Mouse (Mus musculus): Measurements from ENCODE around the gene Abhd12b. TPM values are rescaled to one million over a fixed set of nuclear protein-coding genes. Genes with fewer than 3 reads are reported as not detected.
"Not testable (repeated sequence)": the region's sequence is repeated elsewhere in the genome, so short reads cannot be mapped to it uniquely, and the experiment has no call there.

The Abhd12b gene
- polyA plus RNA-seq, 1 experiment from 2014 or later, result 0.23 TPM

- H3K9me3 ChIP-seq (ENCODE audit: control insufficient read depth, low read length); H3K4me1 ChIP-seq (replicated peaks; ENCODE audit: control insufficient read depth, insufficient read depth, low read length); H3K27me3 ChIP-seq (ENCODE audit: control insufficient read depth, insufficient read depth, low read length); ATAC-seq (ENCODE audit: low FRiP score); DNase-seq (ENCODE audit: low spot score); H3K36me3 ChIP-seq (replicated peaks; ENCODE audit: control insufficient read depth, insufficient read depth): not testable (repeated sequence)
- Histone ChIP-seq H3K9ac (peak overlapping the region; percentile 28; the same call in 1 of the 2 replicates), H3K4me3 (replicated peaks; ENCODE audit: low read length) (peak overlapping the region; percentile 27), H3K27ac (peak overlapping the region; percentile 59), H3K4me2 (replicated peaks) (0 out of 2 replicates have a peak overlapping the region, but pooled peaks have one; percentile 7)
- 92% methylated on average over 8 of the region's 8 CpGs for WGBS
Observed at GRCm38 (mm10) chr12:70183507-70183906, 29.6 kb downstream of the Abhd12b start.

- Histone ChIP-seq H3K9ac (peak overlapping the region; percentile 28), H3K27ac (peak overlapping the region; percentile 59), H3K4me3 (replicated peaks; ENCODE audit: low read length) (peak overlapping the region; percentile 27), H3K9me3 (ENCODE audit: control insufficient read depth, low read length) (peaks cover 4% of the 10 kb centered on the region; the same call in 1 of the 2 replicates), H3K27me3 (ENCODE audit: control insufficient read depth, insufficient read depth, low read length) (no peaks in the 10 kb centered on the region), H3K36me3 (replicated peaks; ENCODE audit: control insufficient read depth, insufficient read depth) (no peaks in the 10 kb centered on the region), H3K4me2 (replicated peaks) (0 out of 2 replicates have a peak overlapping the region, but pooled peaks have one; percentile 7), H3K4me1 (replicated peaks; ENCODE audit: control insufficient read depth, insufficient read depth, low read length) (no peaks in the 10 kb centered on the region)
- WGBS, result 67% methylated on average over 22 of the region's 22 CpGs
- ATAC-seq (ENCODE audit: low FRiP score), result 0 out of 2 replicates have a peak, but pooled peaks have one; percentile 51
- no peak for DNase-seq (ENCODE audit: low spot score)
Observed at GRCm38 (mm10) chr12:70184173-70184783, 30.3 kb downstream of the Abhd12b start.

GRCm38 (mm10) chr12:70192267-70192727, 38.4 kb downstream of the Abhd12b start:
- 17% methylated on average over 19 of the region's 19 CpGs for WGBS
- ATAC-seq (ENCODE audit: low FRiP score) (peak; percentile 70), DNase-seq (ENCODE audit: low spot score) (peak; percentile 65)
- Histone ChIP-seq H3K4me2 (replicated peaks) (peak overlapping the region; percentile 48), H3K9ac (peak overlapping the region; percentile 47), H3K4me1 (replicated peaks; ENCODE audit: control insufficient read depth, insufficient read depth, low read length) (no peaks in the 10 kb centered on the region), H3K4me3 (replicated peaks; ENCODE audit: low read length) (peak overlapping the region; percentile 28), H3K36me3 (replicated peaks; ENCODE audit: control insufficient read depth, insufficient read depth) (no peaks in the 10 kb centered on the region), H3K27ac (peak overlapping the region; percentile 56), H3K27me3 (ENCODE audit: control insufficient read depth, insufficient read depth, low read length) (no peaks in the 10 kb centered on the region), H3K9me3 (ENCODE audit: control insufficient read depth, low read length) (no peaks in the 10 kb centered on the region)

- no peak overlapping the region for H3K9ac ChIP-seq
- H3K9me3 ChIP-seq (ENCODE audit: control insufficient read depth, low read length), result no peaks in the 10 kb centered on the region
- H3K27ac ChIP-seq, result no peak overlapping the region
- no peak for ATAC-seq (ENCODE audit: low FRiP score)
- no peaks in the 10 kb centered on the region for H3K27me3 ChIP-seq (ENCODE audit: control insufficient read depth, insufficient read depth, low read length)
- no peak for DNase-seq (ENCODE audit: low spot score)
- WGBS, result 96% methylated on average over 6 of the region's 6 CpGs
- H3K36me3 ChIP-seq (replicated peaks; ENCODE audit: control insufficient read depth, insufficient read depth), result no peaks in the 10 kb centered on the region
- H3K4me2 ChIP-seq (replicated peaks), result no peak overlapping the region
- H3K4me1 ChIP-seq (replicated peaks; ENCODE audit: control insufficient read depth, insufficient read depth, low read length), result no peaks in the 10 kb centered on the region
- no peak overlapping the region for H3K4me3 ChIP-seq (replicated peaks; ENCODE audit: low read length)
Observed at GRCm38 (mm10) chr12:70195426-70195825, 41.5 kb downstream of the Abhd12b start.

- no peak overlapping the region for H3K4me3 ChIP-seq (replicated peaks; ENCODE audit: low read length)
- H3K27me3 ChIP-seq (ENCODE audit: control insufficient read depth, insufficient read depth, low read length), result no peaks in the 10 kb centered on the region
Observed at GRCm38 (mm10) chr12:70196341-70196740, 42.4 kb downstream of the Abhd12b start.

GRCm38 (mm10) chr12:70201926-70202529, 48.1 kb downstream of the Abhd12b start:
- Histone ChIP-seq H3K27me3 (ENCODE audit: control insufficient read depth, insufficient read depth, low read length) (no peaks in the 10 kb centered on the region), H3K4me3 (replicated peaks; ENCODE audit: low read length) (no peak overlapping the region), H3K9ac (no peak overlapping the region), H3K27ac (no peak overlapping the region), H3K36me3 (replicated peaks; ENCODE audit: control insufficient read depth, insufficient read depth) (no peaks in the 10 kb centered on the region), H3K4me1 (replicated peaks; ENCODE audit: control insufficient read depth, insufficient read depth, low read length) (no peaks in the 10 kb centered on the region), H3K9me3 (ENCODE audit: control insufficient read depth, low read length) (no peaks in the 10 kb centered on the region), H3K4me2 (replicated peaks) (no peak overlapping the region)
- 83% methylated on average over 5 of the region's 5 CpGs for WGBS
- ATAC-seq (ENCODE audit: low FRiP score) (no peak), DNase-seq (ENCODE audit: low spot score) (no peak)

More at GRCm38 (mm10) chr12:70196341-70196740, 42.4 kb downstream of the Abhd12b start:
- DNase-seq (ENCODE audit: low spot score) (no peak), ATAC-seq (ENCODE audit: low FRiP score) (no peak)
- WGBS, result 77% methylated on average over 5 of the region's 5 CpGs
- no peaks in the 10 kb centered on the region for H3K4me1 ChIP-seq (replicated peaks; ENCODE audit: control insufficient read depth, insufficient read depth, low read length)
- H3K36me3 ChIP-seq (replicated peaks; ENCODE audit: control insufficient read depth, insufficient read depth), result no peaks in the 10 kb centered on the region
- no peak overlapping the region for H3K27ac ChIP-seq
- H3K9ac ChIP-seq, result no peak overlapping the region
- H3K9me3 ChIP-seq (ENCODE audit: control insufficient read depth, low read length), result no peaks in the 10 kb centered on the region
- H3K4me2 ChIP-seq (replicated peaks), result no peak overlapping the region

- H3K4me3 ChIP-seq (replicated peaks; ENCODE audit: low read length), result no peak overlapping the region
- no peak overlapping the region for H3K9ac ChIP-seq
- WGBS, result 80% methylated on average over 8 of the region's 8 CpGs
- H3K4me2 ChIP-seq (replicated peaks), result no peak overlapping the region
- H3K9me3 ChIP-seq (ENCODE audit: control insufficient read depth, low read length), result no peaks in the 10 kb centered on the region
- ATAC-seq (ENCODE audit: low FRiP score) (no peak), DNase-seq (ENCODE audit: low spot score) (no peak)
- H3K27ac ChIP-seq, result no peak overlapping the region
- H3K36me3 ChIP-seq (replicated peaks; ENCODE audit: control insufficient read depth, insufficient read depth), result no peaks in the 10 kb centered on the region
- H3K27me3 ChIP-seq (ENCODE audit: control insufficient read depth, insufficient read depth, low read length), result no peaks in the 10 kb centered on the region
- H3K4me1 ChIP-seq (replicated peaks; ENCODE audit: control insufficient read depth, insufficient read depth, low read length), result no peaks in the 10 kb centered on the region
Observed at GRCm38 (mm10) chr12:70204433-70204832, 50.5 kb downstream of the Abhd12b start.

- no peak overlapping the region for H3K4me3 ChIP-seq (replicated peaks; ENCODE audit: low read length)
- H3K36me3 ChIP-seq (replicated peaks; ENCODE audit: control insufficient read depth, insufficient read depth), result no peaks in the 10 kb centered on the region
- DNase-seq (ENCODE audit: low spot score) (no peak), ATAC-seq (ENCODE audit: low FRiP score) (no peak)
- H3K9me3 ChIP-seq (ENCODE audit: control insufficient read depth, low read length), result no peaks in the 10 kb centered on the region
- H3K27me3 ChIP-seq (ENCODE audit: control insufficient read depth, insufficient read depth, low read length), result no peaks in the 10 kb centered on the region
- no peak overlapping the region for H3K27ac ChIP-seq
- no peak overlapping the region for H3K4me2 ChIP-seq (replicated peaks)
- 72% methylated on average over 5 of the region's 5 CpGs for WGBS
- H3K4me1 ChIP-seq (replicated peaks; ENCODE audit: control insufficient read depth, insufficient read depth, low read length), result no peaks in the 10 kb centered on the region
- H3K9ac ChIP-seq, result no peak overlapping the region
Observed at GRCm38 (mm10) chr12:70208214-70208613, 54.3 kb downstream of the Abhd12b start.

- 84% methylated on average over 4 of the region's 4 CpGs for WGBS
Observed at GRCm38 (mm10) chr12:70212501-70212900, 58.6 kb downstream of the Abhd12b start.

More at GRCm38 (mm10) chr12:70212501-70212900, 58.6 kb downstream of the Abhd12b start:
- Histone ChIP-seq H3K27ac (no peak overlapping the region), H3K4me3 (replicated peaks; ENCODE audit: low read length) (no peak overlapping the region), H3K9ac (no peak overlapping the region), H3K4me2 (replicated peaks) (no peak overlapping the region), H3K4me1 (replicated peaks; ENCODE audit: control insufficient read depth, insufficient read depth, low read length) (no peaks in the 10 kb centered on the region), H3K36me3 (replicated peaks; ENCODE audit: control insufficient read depth, insufficient read depth) (no peaks in the 10 kb centered on the region), H3K27me3 (ENCODE audit: control insufficient read depth, insufficient read depth, low read length) (no peaks in the 10 kb centered on the region), H3K9me3 (ENCODE audit: control insufficient read depth, low read length) (no peaks in the 10 kb centered on the region)
- DNase-seq (ENCODE audit: low spot score) (no peak), ATAC-seq (ENCODE audit: low FRiP score) (no peak)

All from hindbrain, embryonic 14.5 days (tissue).